Mouse (Mus musculus) mouse trophoblast stem cell (cell line): ENCODE measurements around the gene Ythdc1.
"Not testable (repeated sequence)": the region's sequence is repeated elsewhere in the genome, so short reads cannot be mapped to it uniquely, and the experiment has no call there.

Experiments used
- in situ Hi-C, 2 experiments: fragments of 300-500 bp; cut with MseI, MboI; formaldehyde crosslinking; loops; 2 replicates in 1 of 2; 3 replicates in 1 of 2; pipeline ENCODE4 v1.15.1; 2025

Ythdc1 gene

GRCm38 (mm10) chr5:86803962-86804940, at the start of gene Ythdc1:
TSS of gene Ythdc1 (plus strand) at chr5:86804221.
- in situ Hi-C loops: no loop called here

GRCm38 (mm10) chr5:86769015-86769658, 34.9 kb upstream of the Ythdc1 start:
- in situ Hi-C loops: no loop called here

- in situ Hi-C loops: no loop called here
These were observed 33.0 kb upstream of the Ythdc1 start for GRCm38 (mm10) chr5:86771010-86771409.

GRCm38 (mm10) chr5:86776941-86777340, 27.1 kb upstream of the Ythdc1 start:
- in situ Hi-C loops: no loop called here

GRCm38 (mm10) chr5:86778471-86778870, 25.6 kb upstream of the Ythdc1 start:
- in situ Hi-C loops: no loop called here

- in situ Hi-C loops: no loop called here
These were observed 21.0 kb upstream of the Ythdc1 start for GRCm38 (mm10) chr5:86783059-86783458.

- in situ Hi-C loops: no loop called here
These were observed 19.8 kb upstream of the Ythdc1 start for GRCm38 (mm10) chr5:86784205-86784604.

- in situ Hi-C loops: no loop called here
These were observed 17.2 kb upstream of the Ythdc1 start for GRCm38 (mm10) chr5:86786798-86787197.

GRCm38 (mm10) chr5:86789954-86790353, 14.1 kb upstream of the Ythdc1 start:
- in situ Hi-C loops: no loop called here

- in situ Hi-C loops: no loop called here
These were observed 11.8 kb upstream of the Ythdc1 start for GRCm38 (mm10) chr5:86792249-86792648.

- in situ Hi-C loops: no loop called here
These were observed 11.2 kb upstream of the Ythdc1 start for GRCm38 (mm10) chr5:86792807-86793206.

GRCm38 (mm10) chr5:86816795-86817194, 12.8 kb downstream of the Ythdc1 start:
- in situ Hi-C loops: no loop called here

- in situ Hi-C loops: not testable (repeated sequence)
These were observed 32.4 kb downstream of the Ythdc1 start for GRCm38 (mm10) chr5:86836378-86836777.

- in situ Hi-C loops: no loop called here
These were observed 34.1 kb downstream of the Ythdc1 start for GRCm38 (mm10) chr5:86838110-86838509.

- in situ Hi-C loops: no loop called here
These were observed 35.5 kb downstream of the Ythdc1 start for GRCm38 (mm10) chr5:86839472-86839871.

- in situ Hi-C loops: no loop called here
These were observed 36.2 kb downstream of the Ythdc1 start for GRCm38 (mm10) chr5:86840207-86840606.

- in situ Hi-C loops: not testable (repeated sequence)
These were observed 37.2 kb downstream of the Ythdc1 start for GRCm38 (mm10) chr5:86841261-86841660.

- in situ Hi-C loops: no loop called here
These were observed 46.1 kb downstream of the Ythdc1 start for GRCm38 (mm10) chr5:86850104-86850503.

- in situ Hi-C loops: no loop called here
These were observed 47.6 kb downstream of the Ythdc1 start for GRCm38 (mm10) chr5:86851658-86852057.

- in situ Hi-C loops: not testable (repeated sequence)
These were observed 52.5 kb downstream of the Ythdc1 start for GRCm38 (mm10) chr5:86856505-86856904.

GRCm38 (mm10) chr5:86857682-86858081, 53.7 kb downstream of the Ythdc1 start:
- in situ Hi-C loops: no loop called here

- in situ Hi-C loops: no loop called here
These were observed 54.3 kb downstream of the Ythdc1 start for GRCm38 (mm10) chr5:86858336-86858735.

- in situ Hi-C loops: no loop called here
These were observed 67.9 kb downstream of the Ythdc1 start for GRCm38 (mm10) chr5:86871877-86872276.
